Mouse (Mus musculus): ENCODE measurements around the gene Ces1f. TPM values are rescaled to one million over a fixed set of nuclear protein-coding genes. Genes with fewer than 3 reads are reported as not detected.
"Not testable (repeated sequence)": the region's sequence is repeated elsewhere in the genome, so short reads cannot be mapped to it uniquely, and the experiment has no call there.

Ces1f gene
- polyA plus RNA-seq, 1 experiment from 2014 or later: 0.52 TPM

DNA sequence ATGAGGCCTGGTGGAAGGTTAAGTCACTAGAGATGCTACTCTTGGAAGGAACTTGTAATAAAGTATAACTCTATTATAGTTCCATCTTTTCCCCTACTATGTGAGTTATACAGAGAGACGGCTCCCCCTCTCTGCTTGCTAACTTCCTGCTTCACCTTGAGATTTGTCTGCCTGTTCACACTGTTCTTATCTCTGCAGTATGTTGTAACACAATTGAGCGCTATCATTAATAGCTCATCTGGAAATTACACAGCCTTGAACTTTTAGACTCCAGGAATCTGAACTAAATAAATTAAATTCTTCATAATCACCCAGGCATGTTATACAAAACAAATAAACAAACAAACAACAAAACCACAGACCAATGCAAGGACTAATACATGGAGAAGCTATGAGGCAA lies 33.5 kb downstream of the Ces1f start:
- Histone ChIP-seq H3K4me1 (replicated peaks) (no peaks in the 10 kb centered on the region), H3K4me2 (no peak overlapping the region), H3K36me3 (replicated peaks) (no peaks in the 10 kb centered on the region), H3K27me3 (no peaks in the 10 kb centered on the region), H3K4me3 (replicated peaks) (no peak overlapping the region), H3K9ac (no peak overlapping the region), H3K9me3 (replicated peaks) (no peaks in the 10 kb centered on the region), H3K27ac (replicated peaks) (no peak overlapping the region)
- 52% methylated on average over 2 of the region's 2 CpGs for WGBS (ENCODE audit: insufficient replicate concordance)
- no peak for ATAC-seq (ENCODE audit: insufficient read depth)

DNA sequence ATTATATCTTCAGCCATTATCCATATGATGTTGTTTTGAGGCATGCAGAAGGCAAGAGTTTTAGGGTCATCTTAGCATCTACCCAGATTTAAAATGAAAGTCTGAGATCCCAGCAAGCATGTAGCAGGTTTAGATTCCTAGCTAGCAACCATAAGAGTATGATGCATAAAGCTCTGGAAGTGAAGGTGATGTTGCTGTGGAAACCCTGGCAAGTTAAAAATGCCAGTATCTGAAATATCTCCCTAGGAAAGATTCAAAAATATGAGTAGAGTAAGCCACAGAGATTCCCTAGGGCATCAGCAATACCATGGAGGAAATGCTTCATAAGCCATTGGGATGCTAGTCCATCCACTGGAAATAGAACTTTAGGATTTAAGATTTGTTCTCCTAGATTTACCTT lies 39.7 kb downstream of the Ces1f start:
- Histone ChIP-seq H3K4me1 (replicated peaks) (no peaks in the 10 kb centered on the region), H3K9me3 (replicated peaks) (no peaks in the 10 kb centered on the region), H3K27ac (replicated peaks) (no peak overlapping the region), H3K4me3 (replicated peaks) (no peak overlapping the region), H3K36me3 (replicated peaks) (no peaks in the 10 kb centered on the region), H3K4me2 (no peak overlapping the region), H3K9ac (no peak overlapping the region), H3K27me3 (no peaks in the 10 kb centered on the region)
- no peak for ATAC-seq (ENCODE audit: insufficient read depth)

DNA sequence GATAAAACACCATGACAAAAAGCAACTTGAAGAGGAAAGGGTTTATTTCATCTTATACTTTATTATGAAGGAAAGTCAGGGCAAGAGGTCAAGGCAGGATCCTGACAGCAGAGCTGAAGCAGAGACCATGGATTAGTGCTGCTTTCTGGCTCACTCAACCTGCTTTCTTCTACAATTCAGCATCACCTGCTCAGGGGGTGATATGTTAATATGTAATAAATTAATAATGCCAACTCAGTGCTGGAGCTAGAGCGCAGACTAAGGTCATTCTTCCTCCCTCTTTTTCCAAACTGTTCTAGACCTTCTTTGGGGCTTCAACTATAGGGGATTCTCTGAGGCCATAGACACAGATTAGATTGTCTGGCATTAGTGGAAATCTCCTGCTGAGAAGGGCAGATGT lies 43.9 kb downstream of the Ces1f start:
- Histone ChIP-seq H3K9ac (no peak overlapping the region), H3K4me3 (replicated peaks) (no peak overlapping the region), H3K4me2 (no peak overlapping the region), H3K36me3 (replicated peaks) (no peaks in the 10 kb centered on the region), H3K27me3 (no peaks in the 10 kb centered on the region), H3K9me3 (replicated peaks) (no peaks in the 10 kb centered on the region), H3K4me1 (replicated peaks) (no peaks in the 10 kb centered on the region), H3K27ac (replicated peaks) (no peak overlapping the region)
- ATAC-seq (ENCODE audit: insufficient read depth): no peak
- WGBS (ENCODE audit: insufficient replicate concordance): 61% methylated on average over 1 of the region's 1 CpGs

DNA sequence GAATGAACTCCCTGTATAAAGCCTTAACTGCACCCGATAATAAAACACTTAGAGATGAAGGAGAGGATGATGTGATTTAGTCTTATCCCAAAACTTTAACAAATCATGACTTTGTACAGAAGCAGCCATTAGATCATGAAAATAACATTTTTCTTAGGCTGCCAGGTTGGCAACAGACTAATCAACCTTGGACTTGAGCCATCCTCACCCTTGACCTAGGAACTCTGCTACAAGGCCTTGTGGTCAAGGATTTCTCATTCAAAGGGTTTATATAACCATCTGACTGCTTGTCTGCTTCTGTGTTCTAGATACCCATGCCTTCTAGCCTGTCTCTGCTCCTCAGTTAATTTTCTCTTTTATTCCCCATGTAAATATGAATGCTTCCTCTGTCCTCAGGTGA lies 44.8 kb downstream of the Ces1f start:
- WGBS (ENCODE audit: insufficient replicate concordance): 48% methylated on average over 1 of the region's 1 CpGs
- no peaks in the 10 kb centered on the region for H3K4me1 ChIP-seq (replicated peaks)
- ATAC-seq (ENCODE audit: insufficient read depth): no peak
- H3K4me3 ChIP-seq (replicated peaks): no peak overlapping the region
- no peaks in the 10 kb centered on the region for H3K9me3 ChIP-seq (replicated peaks)
- no peak overlapping the region for H3K4me2 ChIP-seq
- no peak overlapping the region for H3K9ac ChIP-seq
- H3K36me3 ChIP-seq (replicated peaks): no peaks in the 10 kb centered on the region
- no peaks in the 10 kb centered on the region for H3K27me3 ChIP-seq
- no peak overlapping the region for H3K27ac ChIP-seq (replicated peaks)

DNA sequence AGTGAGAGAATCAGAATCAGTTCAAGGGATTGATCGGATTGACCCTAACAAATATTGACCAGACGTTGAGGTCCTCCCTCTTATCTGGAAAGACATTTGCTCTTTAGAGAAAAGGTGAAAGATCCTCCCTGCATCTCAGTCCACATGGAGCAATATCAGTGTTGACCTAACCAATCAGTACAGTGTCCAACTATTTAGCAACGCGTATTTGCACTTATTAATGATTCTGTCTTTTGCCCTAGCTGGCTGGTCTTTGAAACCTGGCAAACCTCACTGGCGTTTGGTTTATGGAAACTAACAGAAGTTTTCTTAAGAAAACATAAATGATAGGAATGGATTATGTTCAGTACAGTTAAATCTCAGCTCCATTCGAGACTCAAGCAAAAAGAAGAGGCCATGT lies 45.5 kb downstream of the Ces1f start:
- Histone ChIP-seq H3K9ac (no peak overlapping the region), H3K4me3 (replicated peaks) (no peak overlapping the region), H3K4me1 (replicated peaks) (no peaks in the 10 kb centered on the region), H3K36me3 (replicated peaks) (no peaks in the 10 kb centered on the region), H3K4me2 (no peak overlapping the region), H3K9me3 (replicated peaks) (no peaks in the 10 kb centered on the region), H3K27me3 (no peaks in the 10 kb centered on the region), H3K27ac (replicated peaks) (no peak overlapping the region)
- peak; percentile 80 for ATAC-seq (ENCODE audit: insufficient read depth)
- WGBS (ENCODE audit: insufficient replicate concordance): 50% methylated on average over 6 of the region's 6 CpGs

DNA sequence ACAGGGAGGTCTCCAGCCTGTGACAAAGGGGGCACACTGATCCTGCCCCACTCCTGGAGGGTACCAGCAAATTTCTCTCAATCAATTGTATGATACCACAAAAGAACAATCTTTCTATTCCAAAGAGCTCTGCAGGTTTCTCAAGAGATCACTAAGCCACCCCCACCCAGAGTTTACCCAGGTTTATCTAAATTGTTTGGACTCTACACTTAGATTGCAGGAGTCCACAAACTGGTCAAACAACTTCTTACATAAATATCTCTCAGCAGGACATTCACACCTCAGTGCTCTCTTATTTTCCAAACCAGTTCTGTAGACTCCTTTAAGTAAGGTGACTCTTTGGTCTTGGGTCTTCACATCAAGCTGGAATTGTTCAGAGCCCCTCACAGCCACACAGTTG lies 50.1 kb downstream of the Ces1f start, which contains the start of gene Ces1e:
Ces1e (minus strand) TSS at position 174 of the 400 bp plus-strand sequence.
- Histone ChIP-seq H3K4me3 (replicated peaks) (no peak within 1 kb of the TSS), H3K27me3 (no peaks in the 10 kb centered on the region), H3K4me1 (replicated peaks) (no peaks in the 10 kb centered on the region), H3K27ac (replicated peaks) (no peak within 1 kb of the TSS), H3K9ac (no peak within 1 kb of the TSS), H3K9me3 (replicated peaks) (no peaks in the 10 kb centered on the region), H3K4me2 (peak within 1 kb of the TSS; percentile 16; the same call in 1 of the 2 replicates), H3K36me3 (replicated peaks) (no peaks in the 10 kb centered on the region)
- ATAC-seq (ENCODE audit: insufficient read depth): no peak

DNA sequence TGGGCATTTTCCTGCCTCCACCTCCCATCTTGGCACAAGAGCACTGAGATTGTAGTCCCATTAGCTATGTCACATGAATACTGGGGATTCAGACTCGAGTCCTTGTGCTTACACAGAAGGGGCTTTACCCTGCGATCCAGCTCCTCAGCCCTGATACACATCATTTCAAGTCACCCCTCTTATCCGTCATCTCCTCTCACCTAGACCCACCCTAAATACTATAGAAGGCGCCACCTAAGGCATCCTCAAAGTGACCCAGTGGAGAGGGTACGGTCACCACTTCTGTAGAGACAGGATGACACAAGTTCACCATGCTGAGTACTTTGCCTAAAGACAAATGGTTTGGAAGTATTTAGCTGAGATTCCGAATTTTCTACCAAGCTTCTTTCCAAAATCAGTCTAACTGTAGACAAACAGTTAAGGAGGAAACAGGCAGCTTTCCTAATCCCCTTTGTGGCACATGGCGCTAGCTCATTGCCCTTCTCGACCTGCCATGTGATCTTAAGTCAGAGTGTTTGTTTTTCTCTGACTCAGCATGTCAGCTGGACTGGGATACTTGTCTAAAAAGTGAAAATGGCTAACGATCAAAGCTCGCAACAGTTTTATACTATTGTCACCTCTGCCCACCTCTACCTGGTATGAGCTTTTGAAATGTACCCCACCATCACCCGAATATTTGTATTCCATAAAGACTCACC lies 50.7 kb downstream of the Ces1f start:
- peak overlapping the region; percentile 16; the same call in 1 of the 2 replicates for H3K4me2 ChIP-seq
- H3K9ac ChIP-seq: no peak overlapping the region

DNA sequence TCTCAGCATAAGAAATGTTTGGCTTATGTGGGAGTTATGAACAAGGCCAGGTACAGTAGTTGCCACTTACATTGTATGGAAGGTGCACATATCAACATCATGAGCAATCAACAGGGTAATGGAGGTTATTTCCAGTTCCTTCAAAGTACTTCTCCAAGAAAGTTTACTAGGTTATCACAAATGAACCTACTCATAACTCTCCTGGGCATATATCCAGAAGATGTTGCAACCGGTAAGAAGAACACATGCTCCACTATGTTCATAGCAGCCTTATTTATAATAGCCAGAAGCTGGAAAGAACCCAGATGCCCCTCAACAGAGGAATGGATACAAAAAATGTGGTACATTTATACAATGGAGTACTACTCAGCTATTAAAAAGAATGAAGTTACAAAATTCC lies 53.1 kb downstream of the Ces1f start:
- H3K9ac ChIP-seq; H3K9me3 ChIP-seq (replicated peaks); H3K27ac ChIP-seq (replicated peaks); H3K4me3 ChIP-seq (replicated peaks); H3K36me3 ChIP-seq (replicated peaks); ATAC-seq (ENCODE audit: insufficient read depth); H3K27me3 ChIP-seq; H3K4me2 ChIP-seq; H3K4me1 ChIP-seq (replicated peaks): not testable (repeated sequence)
- WGBS (ENCODE audit: insufficient replicate concordance): 74% methylated on average over 1 of the region's 1 CpGs

More for the DNA sequence above, 50.7 kb downstream of the Ces1f start:
- H3K9me3 ChIP-seq (replicated peaks): no peaks in the 10 kb centered on the region
- ATAC-seq (ENCODE audit: insufficient read depth): no peak
- H3K36me3 ChIP-seq (replicated peaks): no peaks in the 10 kb centered on the region
- 49% methylated on average over 11 of the region's 11 CpGs for WGBS (ENCODE audit: insufficient replicate concordance)
- H3K27ac ChIP-seq (replicated peaks): no peak overlapping the region
- no peaks in the 10 kb centered on the region for H3K27me3 ChIP-seq
- no peaks in the 10 kb centered on the region for H3K4me1 ChIP-seq (replicated peaks)
- no peak overlapping the region for H3K4me3 ChIP-seq (replicated peaks)

DNA sequence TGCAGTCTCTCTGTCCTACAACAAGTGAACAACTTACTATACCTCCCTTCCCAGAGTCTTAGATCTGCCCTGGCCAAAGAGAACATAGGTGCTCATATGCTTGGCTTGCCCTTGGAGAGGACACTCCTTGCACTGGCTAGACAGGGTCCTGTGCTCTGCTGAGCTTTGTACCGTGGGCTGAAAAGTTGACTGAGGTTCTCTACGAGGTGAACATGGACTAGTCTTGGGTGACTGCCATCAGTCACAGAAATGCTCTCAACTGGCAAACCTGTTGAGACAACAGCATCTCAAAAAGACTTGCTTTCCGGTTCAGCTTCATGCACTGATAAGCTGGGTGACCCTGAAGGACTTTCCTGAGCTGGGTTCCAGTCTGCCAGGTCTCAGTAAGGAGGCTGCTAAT lies 57.7 kb downstream of the Ces1f start:
- H3K4me1 ChIP-seq (replicated peaks): no peaks in the 10 kb centered on the region
- H3K4me3 ChIP-seq (replicated peaks): no peak overlapping the region
- H3K27ac ChIP-seq (replicated peaks): no peak overlapping the region
- H3K27me3 ChIP-seq: no peaks in the 10 kb centered on the region
- H3K9ac ChIP-seq: no peak overlapping the region
- no peaks in the 10 kb centered on the region for H3K36me3 ChIP-seq (replicated peaks)
- no peak for ATAC-seq (ENCODE audit: insufficient read depth)
- no peaks in the 10 kb centered on the region for H3K9me3 ChIP-seq (replicated peaks)
- 51% methylated on average over 3 of the region's 3 CpGs for WGBS (ENCODE audit: insufficient replicate concordance)
- no peak overlapping the region for H3K4me2 ChIP-seq

DNA sequence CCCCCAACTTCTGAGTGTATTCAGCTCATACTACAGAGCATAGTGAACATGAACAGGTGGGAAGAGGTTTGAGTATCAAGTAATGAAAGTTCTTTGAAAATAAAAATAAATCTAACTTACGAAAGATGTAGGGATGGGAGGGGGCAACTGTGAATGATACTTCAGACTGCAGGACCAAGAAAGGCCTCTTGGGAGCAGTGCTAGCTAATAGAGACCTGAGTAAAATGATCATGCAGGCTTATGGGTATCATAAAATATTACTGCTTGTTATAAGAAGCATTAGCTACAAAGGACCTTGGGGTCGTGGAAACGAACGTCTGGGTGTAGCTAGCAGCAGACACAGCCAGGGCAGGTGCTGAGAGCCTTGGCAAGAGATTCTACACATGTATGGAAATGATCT lies 61.7 kb downstream of the Ces1f start:
- WGBS (ENCODE audit: insufficient replicate concordance): 56% methylated on average over 4 of the region's 4 CpGs
- ATAC-seq (ENCODE audit: insufficient read depth): no peak

DNA sequence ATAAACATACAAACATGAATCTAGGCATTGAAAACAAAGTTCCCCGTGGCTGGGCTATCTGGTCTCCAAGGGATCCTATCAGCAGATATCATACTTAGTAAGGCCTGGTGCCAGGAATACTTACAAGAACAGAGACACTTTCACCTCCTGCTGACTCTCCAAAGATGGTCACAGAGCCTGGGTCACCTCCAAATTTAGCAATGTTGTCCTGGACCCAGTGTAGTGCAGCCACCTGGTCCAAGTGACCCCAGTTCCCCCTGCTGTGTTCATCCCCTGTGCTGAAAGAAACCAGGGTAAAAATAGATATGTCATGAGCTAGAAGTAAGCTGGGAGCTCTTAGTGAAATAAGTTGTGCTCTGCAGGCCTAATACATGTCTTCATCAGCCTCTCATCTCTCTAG lies 62.2 kb downstream of the Ces1f start:
- no peaks in the 10 kb centered on the region for H3K9me3 ChIP-seq (replicated peaks)
- H3K27ac ChIP-seq (replicated peaks): no peak overlapping the region
- H3K4me1 ChIP-seq (replicated peaks): no peaks in the 10 kb centered on the region
- H3K36me3 ChIP-seq (replicated peaks): no peaks in the 10 kb centered on the region
- no peak overlapping the region for H3K4me2 ChIP-seq
- no peak overlapping the region for H3K9ac ChIP-seq
- WGBS (ENCODE audit: insufficient replicate concordance): 44% methylated on average over 1 of the region's 1 CpGs
- H3K4me3 ChIP-seq (replicated peaks): no peak overlapping the region
- no peaks in the 10 kb centered on the region for H3K27me3 ChIP-seq
- ATAC-seq (ENCODE audit: insufficient read depth): no peak

More for the DNA sequence above, 61.7 kb downstream of the Ces1f start:
- no peak overlapping the region for H3K4me2 ChIP-seq
- no peaks in the 10 kb centered on the region for H3K36me3 ChIP-seq (replicated peaks)
- no peaks in the 10 kb centered on the region for H3K27me3 ChIP-seq
- H3K27ac ChIP-seq (replicated peaks): no peak overlapping the region
- H3K4me3 ChIP-seq (replicated peaks): no peak overlapping the region
- no peaks in the 10 kb centered on the region for H3K4me1 ChIP-seq (replicated peaks)
- no peak overlapping the region for H3K9ac ChIP-seq
- no peaks in the 10 kb centered on the region for H3K9me3 ChIP-seq (replicated peaks)

DNA sequence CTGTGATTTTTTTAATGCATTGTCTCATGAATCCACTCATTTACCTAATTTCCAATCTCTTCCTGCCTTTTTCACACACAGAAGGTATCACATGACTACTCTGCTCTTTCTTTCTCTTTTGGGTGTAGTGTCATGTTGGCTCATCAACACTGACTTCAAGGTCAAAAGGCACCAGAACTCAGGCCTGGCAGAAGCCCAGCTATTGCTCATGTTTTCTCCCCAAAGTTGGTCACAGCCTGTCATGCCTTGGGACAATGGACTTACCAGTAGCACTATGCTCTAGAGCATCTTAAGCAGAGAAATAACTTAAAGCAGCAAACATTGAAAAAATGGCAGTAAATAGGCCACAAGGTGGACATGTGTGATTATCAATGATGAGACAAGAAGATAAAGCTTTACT lies 68.5 kb downstream of the Ces1f start:
- Histone ChIP-seq H3K9ac (no peak overlapping the region), H3K4me1 (replicated peaks) (no peaks in the 10 kb centered on the region), H3K27me3 (no peaks in the 10 kb centered on the region), H3K36me3 (replicated peaks) (no peaks in the 10 kb centered on the region), H3K9me3 (replicated peaks) (no peaks in the 10 kb centered on the region), H3K4me3 (replicated peaks) (no peak overlapping the region), H3K27ac (replicated peaks) (no peak overlapping the region), H3K4me2 (no peak overlapping the region)
- ATAC-seq (ENCODE audit: insufficient read depth): no peak
